Mouse (Mus musculus) c-Kit-positive CD71-positive TER-119-positive erythroid progenitor cells, embryonic 14.5 days (primary cell): ENCODE measurements around the gene Med4.
"Not testable (repeated sequence)": the region's sequence is repeated elsewhere in the genome, so short reads cannot be mapped to it uniquely, and the experiment has no call there.

Source experiments
- DNase-seq: peaks from one replicate; pipeline ENCODE4 v3.0.0-alpha.2; 2013; ENCODE audit warnings: low spot score

The Med4 gene

GRCm38 (mm10) chr14:73502591-73503184 is 7.1 kb upstream of the Med4 start:
- DNase-seq = no peak

- no peak for DNase-seq
These were observed 6.4 kb upstream of the Med4 start for GRCm38 (mm10) chr14:73503237-73503933.

GRCm38 (mm10) chr14:73506283-73506682 is 3.5 kb upstream of the Med4 start:
- no peak for DNase-seq

GRCm38 (mm10) chr14:73507200-73507599 is 2.6 kb upstream of the Med4 start:
- DNase-seq = no peak

- no peak for DNase-seq
These were observed 2.0 kb upstream of the Med4 start for GRCm38 (mm10) chr14:73507702-73508376.

GRCm38 (mm10) chr14:73508630-73509395 is 1.0 kb upstream of the Med4 start:
- DNase-seq = no peak

GRCm38 (mm10) chr14:73524136-73524535 is 14.3 kb downstream of the Med4 start:
- no peak for DNase-seq

GRCm38 (mm10) chr14:73524766-73525448 is 15.1 kb downstream of the Med4 start, which contains the start of gene Sucla2:
Gene Sucla2, plus strand, starts transcription at chr14:73525319.
- peak; percentile 95 for DNase-seq

- not testable (repeated sequence) for DNase-seq
These were observed 18.8 kb downstream of the Med4 start for GRCm38 (mm10) chr14:73528661-73529060.

GRCm38 (mm10) chr14:73533755-73534465 is 24.1 kb downstream of the Med4 start:
- DNase-seq = no peak

GRCm38 (mm10) chr14:73535641-73536040 is 25.8 kb downstream of the Med4 start:
- no peak for DNase-seq

- DNase-seq = no peak
These were observed 34.0 kb downstream of the Med4 start for GRCm38 (mm10) chr14:73543781-73544180.

GRCm38 (mm10) chr14:73547034-73547433 is 37.2 kb downstream of the Med4 start:
- no peak for DNase-seq

- no peak for DNase-seq
These were observed 38.2 kb downstream of the Med4 start, which contains the start of gene Nudt15 for GRCm38 (mm10) chr14:73548051-73548450. Gene Nudt15, minus strand, starts transcription at chr14:73548242.

GRCm38 (mm10) chr14:73550291-73550690 is 40.5 kb downstream of the Med4 start:
- no peak for DNase-seq

GRCm38 (mm10) chr14:73550732-73551131 is 40.9 kb downstream of the Med4 start:
- no peak for DNase-seq

GRCm38 (mm10) chr14:73551164-73551563 is 41.3 kb downstream of the Med4 start:
- DNase-seq = no peak

- peak; percentile 89 for DNase-seq
These were observed 42.7 kb downstream of the Med4 start for GRCm38 (mm10) chr14:73552341-73553121.

- peak; percentile 18 for DNase-seq
These were observed 43.4 kb downstream of the Med4 start for GRCm38 (mm10) chr14:73553122-73553696.
